Mouse (Mus musculus): ENCODE measurements around the gene Fto.

DNA sequence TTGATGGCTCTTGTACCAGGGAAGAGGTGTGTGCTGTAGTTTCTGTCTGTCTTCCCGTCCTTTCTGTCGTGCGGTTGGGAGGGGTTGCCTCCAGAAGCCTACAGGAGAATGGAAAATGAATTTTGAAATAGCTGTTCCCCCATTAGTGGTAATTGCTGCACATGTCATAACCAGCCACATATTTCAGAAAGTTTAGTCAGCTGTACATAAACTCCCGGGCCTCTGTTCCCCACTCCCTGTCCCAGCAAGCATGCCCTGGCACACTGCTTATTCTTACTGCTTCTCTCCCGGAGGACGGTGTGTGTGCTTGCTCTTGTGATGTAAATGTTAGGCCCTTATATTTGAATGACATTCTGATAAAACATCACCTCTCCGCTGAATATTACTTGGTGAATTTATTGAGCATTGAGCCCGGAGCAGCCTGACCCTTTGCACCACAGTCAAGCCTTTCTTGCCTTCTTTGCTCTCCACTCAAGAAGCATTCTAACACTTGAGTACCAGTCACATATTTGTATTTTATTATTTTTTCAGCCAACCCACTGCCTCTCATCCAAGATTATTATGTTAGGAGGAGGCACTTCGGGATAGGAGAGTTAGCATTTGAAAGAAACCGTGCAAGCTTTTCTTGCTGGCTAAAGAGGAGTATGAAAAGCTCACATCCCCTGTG, 175.6 kb downstream of the Fto start:
- TF ChIP-seq ZNF384 (IDR thresholded peaks at IDR 0.05; ENCODE audit: low read depth, low read length) (no peak), MAFK (IDR thresholded peaks at IDR 0.05; ENCODE audit: insufficient read depth, low read depth, low read length) (no peak)
